12 mouse cellular contexts compared by ENCODE assay signal in genomic region chr14:25266846-25267245, GRCm38 (mm10).
DNase-seq lines count a peak whose midpoint lies in the region; ATAC-seq and TF ChIP-seq lines count a peak whose summit lies in the region.
"Had no signal": no experiment of that assay in that cellular context is flagged by ENCODE, and none has a peak within 500 bp of the region (broad histone marks: within the 10 kb centered on the region; RNA-seq: fewer than 3 reads in every experiment).

No protein-coding gene starts in this region.

- no peaks in the 10 kb centered on the region for H3K9me3 ChIP-seq in midbrain, embryonic 10.5 days (replicated peaks)
- H3K9me3 ChIP-seq in midbrain, embryonic 11.5 days (ENCODE audit: control insufficient read depth, low read length) = no peaks in the 10 kb centered on the region
- no peaks in the 10 kb centered on the region for H3K9me3 ChIP-seq in forebrain, postnatal 0 days (ENCODE audit: low read length)
- H3K9me3 ChIP-seq in midbrain, embryonic 15.5 days = no peaks in the 10 kb centered on the region
- H3K9me3 ChIP-seq in liver, embryonic 11.5 days (ENCODE audit: control insufficient read depth, low read length) = no peaks in the 10 kb centered on the region
- H3K9me3 ChIP-seq: embryonic facial prominence, embryonic 12.5 days had no signal

- DNase-seq in heart, adult 11 months = peak; percentile 85
- no peak for DNase-seq in heart, postnatal 4 days
- DNase-seq in midbrain, embryonic 10.5 days (ENCODE audit: low spot score) = no peak
- DNase-seq in midbrain, embryonic 11.5 days (ENCODE audit: low spot score, missing footprints) = no peak
- DNase-seq in forebrain, postnatal 0 days = no peak
- no peak for DNase-seq in liver, embryonic 11.5 days (ENCODE audit: low spot score)
- no peak for DNase-seq in left cerebral cortex, adult 18-20 months (ENCODE audit: low spot score in 2 of 2)
- DNase-seq: cerebellum, adult 11 months; thymus, adult 18-20 months had no signal

- no peak for TF ChIP-seq CTCF in forebrain, postnatal 0 days (IDR thresholded peaks at IDR 0.05; ENCODE audit: low read depth)

- 63% methylated on average over 4 of the region's 4 CpGs for WGBS in midbrain, embryonic 10.5 days
- WGBS in midbrain, embryonic 11.5 days = 58% methylated on average over 4 of the region's 4 CpGs
- WGBS in forebrain, postnatal 0 days = 24% methylated on average over 4 of the region's 4 CpGs
- WGBS in midbrain, embryonic 15.5 days = 46% methylated on average over 4 of the region's 4 CpGs
- 59% methylated on average over 4 of the region's 4 CpGs for WGBS in liver, embryonic 11.5 days

- H3K27me3 ChIP-seq in midbrain, embryonic 10.5 days (ENCODE audit: low read depth, poor library complexity, severe bottlenecking) = peaks cover 10% of the 10 kb centered on the region
- H3K27me3 ChIP-seq in midbrain, embryonic 11.5 days (ENCODE audit: control insufficient read depth, insufficient read depth, low read length) = no peaks in the 10 kb centered on the region
- no peaks in the 10 kb centered on the region for H3K27me3 ChIP-seq in forebrain, postnatal 0 days (ENCODE audit: insufficient read depth, low read length)
- H3K27me3 ChIP-seq in midbrain, embryonic 15.5 days (replicated peaks) = no peaks in the 10 kb centered on the region
- H3K27me3 ChIP-seq in liver, embryonic 11.5 days (replicated peaks; ENCODE audit: control insufficient read depth, insufficient read depth, low read length) = peaks cover 3% of the 10 kb centered on the region; the same call in 1 of the 2 replicates
- H3K27me3 ChIP-seq: embryonic facial prominence, embryonic 12.5 days had no signal

- peaks cover 36% of the 10 kb centered on the region for H3K4me1 ChIP-seq in midbrain, embryonic 10.5 days
- H3K4me1 ChIP-seq in midbrain, embryonic 11.5 days (ENCODE audit: control insufficient read depth, insufficient read depth, low read length) = no peaks in the 10 kb centered on the region; the same call in 1 of the 2 replicates
- H3K4me1 ChIP-seq in forebrain, postnatal 0 days (ENCODE audit: insufficient read depth) = no peaks in the 10 kb centered on the region
- H3K4me1 ChIP-seq in midbrain, embryonic 15.5 days = peaks cover 23% of the 10 kb centered on the region
- H3K4me1 ChIP-seq in liver, embryonic 11.5 days (replicated peaks; ENCODE audit: control insufficient read depth, insufficient read depth, low read length) = no peaks in the 10 kb centered on the region

- H3K9ac ChIP-seq in midbrain, embryonic 11.5 days (ENCODE audit: low read length) = no peak overlapping the region
- no peak overlapping the region for H3K9ac ChIP-seq in forebrain, postnatal 0 days
- H3K9ac ChIP-seq in midbrain, embryonic 15.5 days = no peak overlapping the region
- H3K9ac ChIP-seq in liver, embryonic 11.5 days (ENCODE audit: low read depth, low read length) = no peak overlapping the region
- H3K9ac ChIP-seq: embryonic facial prominence, embryonic 12.5 days had no signal

- no peak overlapping the region for H3K4me3 ChIP-seq in midbrain, embryonic 10.5 days
- no peak overlapping the region for H3K4me3 ChIP-seq in midbrain, embryonic 11.5 days (ENCODE audit: low read depth, low read length)
- H3K4me3 ChIP-seq in forebrain, postnatal 0 days (ENCODE audit: low read depth, low read length) = no peak overlapping the region
- H3K4me3 ChIP-seq in midbrain, embryonic 15.5 days = no peak overlapping the region
- no peak overlapping the region for H3K4me3 ChIP-seq in liver, embryonic 11.5 days (ENCODE audit: low read depth, low read length)
- H3K4me3 ChIP-seq: embryonic facial prominence, embryonic 12.5 days had no signal

- no peak for ATAC-seq in midbrain, embryonic 11.5 days (ENCODE audit: low FRiP score)
- 0 out of 2 replicates have a peak, but pooled peaks have one; percentile 38 for ATAC-seq in forebrain, postnatal 0 days
- no peak for ATAC-seq in midbrain, embryonic 15.5 days (replicated peaks)
- ATAC-seq in liver, embryonic 11.5 days (replicated peaks; ENCODE audit: low FRiP score) = no peak
- ATAC-seq: intestine, postnatal 0 days had no signal

- H3K4me2 ChIP-seq in midbrain, embryonic 11.5 days = no peak overlapping the region
- no peak overlapping the region for H3K4me2 ChIP-seq in forebrain, postnatal 0 days (ENCODE audit: low read depth)
- no peak overlapping the region for H3K4me2 ChIP-seq in midbrain, embryonic 15.5 days
- no peak overlapping the region for H3K4me2 ChIP-seq in liver, embryonic 11.5 days
- H3K4me2 ChIP-seq: embryonic facial prominence, embryonic 12.5 days had no signal

- no peaks in the 10 kb centered on the region for H3K36me3 ChIP-seq in midbrain, embryonic 10.5 days
- H3K36me3 ChIP-seq in midbrain, embryonic 11.5 days (ENCODE audit: control insufficient read depth, insufficient read depth, low read length) = no peaks in the 10 kb centered on the region
- no peaks in the 10 kb centered on the region for H3K36me3 ChIP-seq in forebrain, postnatal 0 days (ENCODE audit: insufficient read depth)
- no peaks in the 10 kb centered on the region for H3K36me3 ChIP-seq in midbrain, embryonic 15.5 days (replicated peaks)
- no peaks in the 10 kb centered on the region for H3K36me3 ChIP-seq in liver, embryonic 11.5 days (ENCODE audit: control insufficient read depth, insufficient read depth, low read length)
- H3K36me3 ChIP-seq: embryonic facial prominence, embryonic 12.5 days had no signal

- H3K27ac ChIP-seq in midbrain, embryonic 10.5 days (replicated peaks) = peak overlapping the region; percentile 5; the same call in 1 of the 2 replicates
- H3K27ac ChIP-seq in midbrain, embryonic 11.5 days (ENCODE audit: low read depth, low read length) = no peak overlapping the region; the same call in 1 of the 2 replicates
- H3K27ac ChIP-seq in forebrain, postnatal 0 days (ENCODE audit: low read depth, low read length) = no peak overlapping the region
- H3K27ac ChIP-seq in midbrain, embryonic 15.5 days = peak overlapping the region; percentile 5; the same call in 1 of the 2 replicates
- no peak overlapping the region for H3K27ac ChIP-seq in liver, embryonic 11.5 days (ENCODE audit: low read depth, low read length)
- H3K27ac ChIP-seq: embryonic facial prominence, embryonic 12.5 days had no signal

Comparison
In these comparisons a context has a peak if more than half of its experiments do, and no peak if none do; other contexts are left out.
1. H3K27ac ChIP-seq: peak in midbrain, embryonic 10.5 days (single experiment) and midbrain, embryonic 15.5 days (single experiment); none in midbrain, embryonic 11.5 days (single experiment), forebrain, postnatal 0 days (single experiment) and liver, embryonic 11.5 days (single experiment).